Mouse (Mus musculus) right cerebral cortex, postnatal 36 days (tissue): ENCODE measurements around the gene Cep295.
"Not testable (repeated sequence)": the region's sequence is repeated elsewhere in the genome, so short reads cannot be mapped to it uniquely, and the experiment has no call there.

Source experiments
- DNase-seq, 2 experiments: peaks; one replicate each; pipeline ENCODE4 v3.0.0; 2022; ENCODE audit warnings: low spot score in 2 of 2, mixed read lengths in 1 of 2

Cep295 gene

GRCm38 (mm10) chr9:15357484-15358275 lies at the start of gene Cep295:
Cep295 (minus strand) TSS chr9:15357788.
- DNase-seq: peak; percentile 91 to 95

GRCm38 (mm10) chr9:15397591-15397990 lies 40.0 kb upstream of the Cep295 start:
- DNase-seq: no peak

- DNase-seq: no peak
These were observed 37.9 kb upstream of the Cep295 start for GRCm38 (mm10) chr9:15395353-15395942.

- DNase-seq: no peak
These were observed 29.6 kb upstream of the Cep295 start for GRCm38 (mm10) chr9:15387075-15387643.

DNA sequence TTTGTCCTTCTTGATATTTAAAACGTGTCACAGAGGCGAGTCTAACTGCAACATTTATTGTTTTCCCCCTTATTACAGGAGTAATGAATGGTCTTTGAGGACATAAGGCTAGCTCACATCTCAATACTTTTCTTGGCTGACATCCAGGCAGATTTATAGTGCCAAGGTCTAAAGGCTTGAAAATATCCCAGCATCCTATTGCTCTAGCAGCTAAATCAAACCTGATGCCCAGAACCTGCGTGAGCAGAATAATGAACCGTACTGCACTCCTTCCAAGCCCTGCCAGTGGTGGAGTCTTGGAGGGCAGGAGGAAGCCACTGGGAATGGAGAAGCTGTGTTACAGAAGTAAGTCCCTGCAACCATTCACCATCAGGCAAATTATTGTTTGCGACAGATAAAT lies 26.7 kb upstream of the Cep295 start:
- DNase-seq: no peak

DNA sequence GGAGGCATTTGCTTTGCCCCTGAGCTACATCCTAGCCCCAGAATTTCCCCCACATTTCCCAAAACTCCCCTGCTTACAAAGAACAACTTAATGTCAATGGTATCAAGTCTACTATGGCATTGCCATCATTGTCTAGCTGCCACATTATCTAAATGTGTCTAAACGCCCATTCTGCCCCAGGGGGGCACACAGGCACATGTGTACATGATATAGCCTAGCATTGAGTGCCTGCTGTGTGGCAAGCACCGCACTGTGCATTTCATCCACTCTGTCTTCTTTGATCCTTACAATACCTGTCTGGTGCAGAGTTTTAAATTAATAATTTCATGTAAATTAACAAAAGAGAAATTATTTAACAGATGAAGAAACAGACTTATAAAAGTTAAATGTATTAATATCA lies 8.7 kb upstream of the Cep295 start:
- DNase-seq: no peak

GRCm38 (mm10) chr9:15365856-15366255 lies 8.3 kb upstream of the Cep295 start:
- DNase-seq: no peak

- DNase-seq: no peak
These were observed 7.3 kb upstream of the Cep295 start for GRCm38 (mm10) chr9:15364843-15365242.

- DNase-seq: no peak
These were observed 588 bp downstream of the Cep295 start for GRCm38 (mm10) chr9:15356916-15357483.

DNA sequence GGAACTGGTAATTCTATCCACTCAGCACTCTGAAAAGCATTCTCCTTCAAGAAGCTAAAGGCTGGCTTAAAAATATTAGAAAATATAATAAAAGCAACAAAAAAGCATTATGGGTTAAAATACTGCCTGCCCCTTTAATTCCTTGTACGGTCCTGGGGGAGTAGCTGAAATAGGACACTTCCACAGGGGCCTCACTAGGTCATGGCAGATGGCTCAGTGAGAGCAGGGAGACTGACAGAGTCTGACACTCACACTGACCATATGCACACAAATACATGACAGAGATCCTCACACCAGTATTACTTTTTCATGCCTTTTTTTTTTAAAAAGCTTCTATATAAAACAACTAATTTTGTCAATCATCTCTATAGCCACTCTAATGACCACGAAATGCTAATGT lies 7.7 kb downstream of the Cep295 start:
- no peak for DNase-seq

DNA sequence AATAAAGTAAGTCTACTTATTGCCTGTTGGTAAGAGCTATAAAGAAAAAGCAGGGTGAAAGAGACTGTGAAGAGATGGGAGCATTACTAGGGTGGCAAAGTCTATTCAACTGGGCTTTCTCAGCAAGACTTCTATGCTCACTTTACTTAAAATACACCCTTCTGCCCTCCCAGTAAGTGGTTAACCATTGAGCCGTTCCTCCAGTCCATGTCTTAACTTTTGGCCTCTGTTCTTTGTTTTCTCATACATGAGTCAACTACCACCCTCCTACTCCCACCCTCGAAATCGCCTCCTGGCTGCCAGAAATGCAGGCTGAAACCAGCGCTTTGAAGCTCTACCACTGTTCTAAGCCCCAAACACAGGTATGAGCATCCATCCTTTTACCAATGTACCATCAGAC lies 19.8 kb downstream of the Cep295 start:
- DNase-seq: no peak

- DNase-seq: no peak
These were observed 39.3 kb downstream of the Cep295 start for GRCm38 (mm10) chr9:15318170-15318742.

DNA sequence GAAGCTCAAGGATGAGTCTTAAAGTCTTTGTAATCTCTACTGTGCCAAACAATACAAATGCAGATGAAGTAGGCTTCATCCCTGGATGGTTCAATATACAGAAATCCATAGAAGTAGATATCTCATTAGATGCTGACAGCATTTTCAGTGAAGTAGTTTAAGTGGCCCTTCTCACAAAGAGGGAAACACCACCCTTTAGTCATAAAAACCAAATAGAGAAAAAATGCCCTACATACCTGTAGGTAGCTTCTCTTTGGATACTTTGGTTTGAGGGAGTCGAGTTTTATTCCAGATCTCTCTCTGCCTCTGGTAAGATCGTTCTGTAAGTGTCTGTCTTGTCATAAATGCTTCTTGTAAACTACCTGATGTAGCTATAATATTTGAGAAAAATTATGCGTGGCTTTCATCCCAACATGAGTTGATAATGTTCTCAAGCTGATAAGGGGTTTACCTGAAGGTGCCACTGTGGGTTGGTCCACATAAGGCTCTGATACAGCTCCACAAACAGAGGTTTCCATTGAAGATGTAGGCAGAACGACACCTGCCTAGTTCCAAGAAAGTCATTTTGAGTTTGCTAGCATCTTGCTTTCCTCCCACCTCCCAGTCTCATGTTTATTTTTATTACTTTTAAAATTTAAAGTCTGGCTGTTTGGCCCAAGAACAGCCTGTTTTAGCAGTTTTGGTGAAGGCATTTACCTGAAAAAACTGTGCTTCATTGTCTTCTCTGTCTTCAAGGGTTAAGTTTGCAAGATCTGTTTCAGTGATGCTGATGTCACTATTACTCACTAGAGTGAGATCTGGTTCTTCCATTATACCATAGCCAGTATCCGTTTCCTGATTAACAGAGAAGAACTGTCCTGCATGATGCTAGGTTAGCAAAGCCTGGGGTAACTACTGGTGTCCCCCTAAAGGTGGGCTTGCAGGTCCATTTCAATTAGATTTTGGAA lies 40.1 kb downstream of the Cep295 start:
- no peak for DNase-seq

- not testable (repeated sequence) for DNase-seq
These were observed 41.3 kb downstream of the Cep295 start for GRCm38 (mm10) chr9:15316296-15316695.

DNA sequence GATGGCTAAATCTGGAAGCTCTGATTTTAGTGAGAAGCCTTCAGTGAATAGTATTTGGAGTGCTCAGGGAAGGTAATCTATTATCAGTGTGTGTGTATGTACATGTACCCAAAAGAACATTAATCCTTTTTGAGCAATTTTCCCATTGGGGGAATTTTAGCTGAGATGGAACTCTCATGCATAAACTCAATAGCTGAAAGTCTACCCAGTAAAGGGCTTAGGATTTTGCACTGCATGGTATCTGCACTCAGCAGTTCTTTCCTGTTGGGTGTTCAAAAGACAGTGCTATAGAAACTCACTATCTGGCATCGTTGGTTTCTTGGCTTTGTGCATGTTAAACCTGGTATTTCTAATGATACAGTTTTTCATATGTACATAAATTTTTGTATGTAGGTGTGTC lies 43.0 kb downstream of the Cep295 start:
- DNase-seq: no peak

DNA sequence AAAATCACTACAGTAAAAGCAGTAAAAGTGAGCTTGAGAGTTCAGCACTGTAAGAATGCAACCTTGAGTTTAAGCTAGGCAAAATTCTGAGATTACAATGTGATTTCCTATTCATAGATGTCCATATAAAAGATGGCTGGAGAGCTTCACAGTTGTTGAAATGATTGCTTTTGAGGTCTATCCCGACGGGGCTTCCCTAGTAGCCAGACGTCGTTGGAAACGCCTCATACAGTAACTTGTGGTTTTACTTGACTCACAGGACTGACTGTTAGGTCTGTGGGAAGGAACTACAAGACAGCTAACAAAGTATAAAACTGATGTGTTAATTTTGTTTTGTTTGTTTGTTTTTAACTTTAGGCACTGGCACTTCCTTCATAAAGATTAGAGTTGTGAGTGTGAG lies 44.0 kb downstream of the Cep295 start:
- no peak for DNase-seq

GRCm38 (mm10) chr9:15312054-15312735 lies 45.4 kb downstream of the Cep295 start:
- DNase-seq: no peak

DNA sequence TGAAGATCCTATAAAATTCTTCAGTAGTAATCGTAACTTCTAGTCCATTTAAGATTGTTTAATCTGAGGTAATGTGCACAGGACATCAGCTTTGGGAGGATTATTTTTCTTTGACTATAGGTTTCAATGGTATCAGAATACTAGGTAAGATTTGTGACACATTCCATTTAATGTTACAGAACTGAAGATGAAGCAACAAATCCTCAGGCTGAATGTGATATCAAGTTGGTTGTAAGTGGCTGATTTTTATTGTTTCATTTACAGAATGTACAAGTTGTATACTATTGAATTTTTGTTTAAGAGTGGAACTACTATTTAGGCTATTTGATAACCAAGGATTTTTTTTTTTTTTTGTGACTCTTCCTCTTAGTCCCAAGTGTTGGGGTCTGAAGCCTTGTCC lies 47.4 kb downstream of the Cep295 start:
- no peak for DNase-seq

GRCm38 (mm10) chr9:15309425-15309824 lies 48.2 kb downstream of the Cep295 start:
- no peak for DNase-seq

- no peak for DNase-seq
These were observed 49.3 kb downstream of the Cep295 start for GRCm38 (mm10) chr9:15308254-15308653.

DNA sequence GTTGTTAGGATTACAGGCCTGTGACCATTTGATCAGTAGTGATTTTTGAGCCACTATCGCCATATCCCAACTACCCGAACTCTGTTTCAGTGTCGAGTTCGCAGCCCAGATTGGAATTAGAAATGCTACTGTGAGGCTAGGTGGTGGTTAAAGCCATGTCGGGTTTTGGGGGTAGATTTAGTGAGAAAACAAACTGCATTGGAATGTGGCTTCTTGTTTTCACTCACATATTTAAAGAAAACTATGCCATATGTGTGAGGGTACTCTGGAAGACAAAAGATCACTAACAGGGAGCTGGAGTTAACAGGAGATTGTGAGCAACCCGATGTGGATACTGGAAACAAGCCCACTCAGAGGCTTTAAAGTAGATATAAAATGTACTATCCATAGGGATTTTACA lies 50.3 kb downstream of the Cep295 start:
- no peak for DNase-seq
